Mouse (Mus musculus) cerebellum, adult (tissue): ENCODE measurements around the gene Rapgef2.
A peak's percentile ranks its signal among the peaks of the same experiment; 100 is the strongest.

Experiments used
- ATAC-seq: cut with Nextera tagmentation; 2 replicates; pipeline ENCODE4 v1.9.2; 2017; ENCODE audit warnings: mild to moderate bottlenecking, moderate library complexity, mixed read lengths; ENCODE audit not compliant: insufficient number of reproducible peaks, low FRiP score, low TSS enrichment

Gene Rapgef2

DNA sequence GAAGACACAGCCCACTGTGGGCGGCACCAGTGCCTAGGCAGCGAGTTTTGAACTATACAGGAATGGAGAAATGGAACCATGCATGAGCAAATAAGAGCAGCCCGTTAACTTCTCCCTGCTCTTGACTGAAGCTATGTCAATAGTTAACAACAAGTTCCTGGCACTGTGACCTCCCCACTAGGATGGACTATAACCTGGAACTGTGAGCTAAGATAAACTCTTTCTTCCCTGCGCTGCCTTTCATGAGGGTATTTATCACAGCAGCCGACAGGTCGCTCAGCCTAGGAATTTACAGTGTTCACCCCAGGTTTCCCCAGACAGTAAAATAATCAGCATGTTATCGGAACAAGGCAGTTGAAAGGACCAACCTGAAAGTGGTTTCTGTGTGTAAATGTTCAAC lies 79.8 kb downstream of the Rapgef2 start:
- no peak for ATAC-seq

DNA sequence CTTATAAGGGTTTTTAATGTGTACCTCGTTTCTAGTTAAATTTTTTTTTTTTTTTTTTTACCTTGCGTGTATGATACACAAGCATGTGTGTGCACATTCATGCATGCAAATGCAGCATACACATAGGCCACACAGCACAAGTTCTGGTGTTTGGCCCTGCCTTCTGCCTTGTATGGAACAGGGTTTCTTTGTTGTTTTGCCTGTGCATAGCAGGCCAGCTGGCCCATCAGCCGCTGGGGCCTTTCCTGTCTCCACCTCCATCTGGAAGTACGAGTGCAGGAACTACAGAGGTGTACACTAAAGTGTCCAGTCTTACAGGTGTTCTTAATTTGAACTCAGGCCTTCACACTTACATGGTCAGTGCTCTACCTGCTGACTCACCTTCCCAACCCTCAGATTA lies 80.3 kb downstream of the Rapgef2 start:
- no peak for ATAC-seq

DNA sequence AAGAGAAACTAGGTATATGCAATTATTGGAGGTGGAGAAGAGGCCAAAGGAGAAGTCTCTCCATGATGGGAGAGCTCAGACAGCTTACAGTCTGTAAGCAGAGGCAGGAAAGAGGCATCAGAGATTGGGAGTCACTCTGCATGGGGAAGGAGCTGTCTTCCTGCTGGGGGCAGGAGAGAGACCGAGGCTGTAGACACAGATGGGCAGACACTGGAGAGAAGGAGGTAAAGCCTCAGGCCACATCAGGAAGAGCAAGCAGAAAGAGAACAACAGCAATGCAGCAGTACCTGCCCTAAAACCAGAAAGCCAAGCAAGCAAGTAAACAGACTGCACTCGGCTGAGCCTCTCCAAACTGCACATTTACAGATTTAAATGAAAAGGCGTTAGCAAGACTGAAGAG lies 81.2 kb downstream of the Rapgef2 start:
- ATAC-seq: no peak

DNA sequence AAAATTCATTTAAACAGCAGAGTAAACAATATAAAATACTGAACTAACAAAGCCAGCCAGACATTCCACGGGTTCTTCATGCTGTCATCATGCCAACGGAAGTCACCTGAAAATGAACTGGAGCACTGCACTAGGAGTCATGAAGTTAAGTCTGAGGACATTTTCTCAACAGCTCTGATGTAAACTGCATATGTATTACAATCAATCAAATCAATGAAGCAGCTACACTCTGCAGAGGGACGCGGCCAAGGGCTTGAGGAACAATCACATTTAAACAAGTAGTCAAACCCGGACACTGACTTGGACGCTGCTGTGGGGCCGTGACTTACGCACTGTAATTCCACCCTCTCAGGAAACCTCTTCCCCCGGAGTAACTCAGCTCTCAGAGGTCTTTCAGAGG lies 82.1 kb downstream of the Rapgef2 start:
- ATAC-seq: no peak

DNA sequence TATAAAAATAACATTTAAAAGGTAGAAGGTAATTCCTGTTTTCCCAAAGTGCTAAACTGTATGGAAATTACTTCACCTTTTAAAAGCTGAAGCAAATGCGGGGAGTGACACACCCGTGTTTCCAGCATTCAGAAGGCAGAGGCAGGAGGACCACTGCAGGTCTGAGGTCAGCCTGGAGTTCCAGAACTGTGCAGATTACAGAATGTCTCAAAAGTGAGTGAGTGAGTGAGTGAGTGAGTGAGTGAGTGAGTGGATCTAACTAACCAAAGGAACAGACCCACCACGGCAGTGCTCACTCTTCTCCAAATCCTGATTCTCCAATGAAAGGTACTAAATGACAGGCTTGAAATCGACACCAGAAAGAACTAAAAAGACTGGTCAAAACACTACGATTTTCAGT lies 82.5 kb downstream of the Rapgef2 start:
- no peak for ATAC-seq

DNA sequence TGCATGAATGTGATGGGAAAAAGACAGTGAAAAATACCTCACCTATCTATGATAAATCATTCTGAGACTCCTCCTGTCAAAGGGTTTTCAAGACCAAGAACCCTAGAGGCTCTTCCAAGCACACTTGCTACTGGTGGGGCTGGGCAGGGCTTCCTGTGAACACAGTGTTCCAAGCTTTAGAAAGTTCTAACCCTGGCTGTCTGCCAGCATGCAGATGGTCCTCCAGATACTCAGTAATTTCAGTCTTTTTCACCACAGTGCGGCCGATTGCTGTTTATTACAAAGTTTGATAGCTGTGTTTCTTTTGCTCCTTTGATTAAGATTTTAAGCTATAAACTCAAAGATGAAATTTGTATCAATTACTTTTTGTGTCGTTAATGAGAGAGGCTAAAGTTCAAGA lies 83.1 kb downstream of the Rapgef2 start:
- no peak for ATAC-seq

DNA sequence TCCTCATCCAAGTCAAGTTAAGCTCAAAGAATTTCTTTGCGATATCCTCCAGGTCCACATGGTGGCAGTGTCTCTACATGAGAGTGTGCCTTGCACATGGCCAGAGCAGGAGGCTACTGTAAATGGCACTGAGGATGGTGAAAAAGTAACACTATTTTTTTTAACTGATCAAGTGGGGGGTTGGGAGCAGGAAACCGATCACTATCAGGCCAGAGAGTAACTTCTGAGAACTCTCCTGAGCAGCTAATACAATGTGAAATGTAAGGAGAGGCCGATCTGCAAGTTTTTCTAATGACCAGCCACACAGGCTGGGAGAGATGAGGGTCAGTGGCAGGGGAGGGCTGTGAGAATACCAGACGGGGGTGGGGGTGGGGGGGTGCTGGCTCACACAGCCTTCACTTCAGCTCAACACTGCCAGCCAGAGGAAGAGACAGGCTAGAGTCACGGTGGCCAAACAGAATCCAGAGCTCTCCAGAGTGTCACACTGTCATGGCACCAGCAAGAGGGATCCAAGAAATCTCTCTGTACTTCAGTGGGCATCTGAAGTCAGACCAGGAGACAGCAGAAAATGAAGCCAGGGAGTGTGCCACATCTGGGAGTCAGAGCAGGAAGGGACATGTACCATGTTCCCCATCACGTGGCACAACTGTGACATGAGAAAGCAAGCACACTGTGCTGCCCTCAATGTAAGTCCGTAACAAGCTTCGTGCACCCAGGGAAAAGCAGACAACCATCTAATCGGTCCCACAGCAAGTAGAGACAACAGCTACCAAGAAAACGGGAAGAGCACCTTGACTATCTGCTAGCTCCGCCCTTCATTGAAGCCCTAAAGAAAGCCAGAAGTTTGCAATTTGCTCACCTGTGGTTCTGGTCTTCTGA lies 83.8 kb downstream of the Rapgef2 start:
- peak; percentile 57 for ATAC-seq

DNA sequence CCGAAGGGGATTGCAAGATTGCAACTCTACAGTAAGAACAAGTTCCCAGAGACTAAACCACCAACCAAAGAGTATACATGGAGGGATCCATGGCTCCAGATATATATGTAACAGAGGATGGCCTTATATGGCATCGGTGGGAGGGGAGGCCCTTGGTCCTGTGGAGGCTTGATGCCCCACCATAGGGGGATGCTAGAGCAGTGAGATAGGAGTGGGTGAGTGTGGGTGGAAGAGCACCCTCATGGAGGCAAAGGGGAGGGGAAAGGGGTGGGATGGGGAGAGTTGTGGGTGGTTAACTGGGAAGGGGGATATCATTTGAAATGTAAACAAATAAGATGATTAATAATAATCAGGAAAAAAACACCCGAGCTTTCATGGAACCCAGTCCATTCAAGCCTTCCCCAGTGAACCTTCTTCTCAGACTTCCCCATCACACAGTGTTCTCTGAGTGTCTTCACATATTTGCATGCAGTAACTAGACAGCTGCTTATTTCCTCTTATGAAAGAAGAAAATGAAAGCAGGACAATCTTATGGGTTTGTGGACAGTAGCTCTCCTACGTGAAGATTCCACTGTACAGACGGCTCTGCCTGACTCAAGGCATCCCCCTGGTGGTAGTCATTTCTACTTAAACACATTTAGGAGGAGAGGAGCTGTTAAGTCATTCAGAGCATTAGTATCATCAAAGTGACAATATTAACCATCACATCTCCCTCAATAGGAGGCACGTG lies 89.4 kb downstream of the Rapgef2 start:
- ATAC-seq: peak; percentile 56

DNA sequence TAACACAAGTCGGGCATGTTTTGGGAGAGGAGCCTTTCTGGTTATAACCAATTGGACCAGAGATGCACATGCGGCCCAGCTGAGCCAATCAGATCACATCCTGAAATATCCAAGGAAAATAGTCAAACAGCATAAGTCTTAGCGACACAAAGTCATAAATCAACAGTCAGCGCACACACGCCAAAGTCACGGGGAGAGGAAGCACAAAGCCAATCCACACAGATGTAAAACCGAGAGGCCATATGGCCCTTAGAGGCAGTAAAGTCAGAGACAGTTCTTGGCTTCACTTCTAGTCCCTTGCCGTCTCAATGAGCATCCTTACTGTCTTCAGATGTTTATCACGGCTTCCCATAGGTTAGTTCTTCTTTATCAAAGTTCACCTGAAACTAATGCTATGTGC lies 91.0 kb downstream of the Rapgef2 start:
- ATAC-seq: no peak

DNA sequence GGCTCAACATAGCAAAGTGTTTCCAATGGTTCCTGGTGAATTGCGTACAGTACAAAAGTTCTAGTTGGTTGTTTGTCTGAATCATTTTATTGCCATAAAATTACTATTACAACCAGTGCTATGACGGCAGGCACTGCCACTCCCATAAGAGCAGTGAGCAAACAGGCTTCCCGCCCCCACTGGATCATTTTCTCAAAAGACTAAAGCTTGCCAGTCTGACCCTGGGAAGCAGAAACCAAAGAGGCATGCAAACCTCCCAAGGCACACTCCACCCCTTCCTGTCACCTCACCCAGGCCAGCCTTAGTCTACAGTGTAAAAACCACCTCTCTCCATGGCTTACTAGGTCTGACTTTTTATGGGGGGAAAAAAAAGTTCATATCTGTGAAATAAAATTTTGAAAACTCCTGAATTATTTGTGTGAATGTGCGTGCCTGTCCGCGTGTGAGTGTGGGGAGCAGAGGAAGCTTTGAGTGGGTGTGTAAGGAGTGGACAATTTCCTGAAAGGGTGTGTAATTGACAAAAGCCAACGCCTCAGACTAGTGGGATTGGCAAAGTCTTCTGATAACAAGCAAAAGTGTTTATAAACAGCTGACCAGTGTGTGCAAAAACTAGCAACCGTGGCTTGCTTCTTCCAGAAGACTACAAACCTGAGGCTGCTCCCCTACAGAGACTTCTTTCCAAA lies 92.1 kb downstream of the Rapgef2 start:
- ATAC-seq: no peak

DNA sequence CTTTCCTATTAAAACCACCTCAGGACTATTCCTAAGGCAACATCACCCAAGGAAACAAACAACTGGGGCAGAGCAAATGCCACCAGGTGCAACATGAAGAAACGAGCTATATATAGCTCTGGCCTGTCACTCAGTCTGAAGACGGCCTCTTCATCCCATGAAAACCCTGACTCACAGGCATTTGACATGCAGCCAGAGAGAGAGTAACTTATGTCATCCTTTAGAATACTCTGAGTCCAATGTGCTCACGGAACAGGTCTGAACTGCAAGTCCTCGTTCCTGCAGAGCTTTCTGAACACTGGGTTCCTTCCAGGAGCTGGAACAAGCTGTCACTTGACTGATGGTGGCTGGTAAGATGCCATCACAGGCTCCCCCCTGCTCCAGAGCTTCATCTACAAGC lies 93.3 kb downstream of the Rapgef2 start:
- ATAC-seq: peak; percentile 82

DNA sequence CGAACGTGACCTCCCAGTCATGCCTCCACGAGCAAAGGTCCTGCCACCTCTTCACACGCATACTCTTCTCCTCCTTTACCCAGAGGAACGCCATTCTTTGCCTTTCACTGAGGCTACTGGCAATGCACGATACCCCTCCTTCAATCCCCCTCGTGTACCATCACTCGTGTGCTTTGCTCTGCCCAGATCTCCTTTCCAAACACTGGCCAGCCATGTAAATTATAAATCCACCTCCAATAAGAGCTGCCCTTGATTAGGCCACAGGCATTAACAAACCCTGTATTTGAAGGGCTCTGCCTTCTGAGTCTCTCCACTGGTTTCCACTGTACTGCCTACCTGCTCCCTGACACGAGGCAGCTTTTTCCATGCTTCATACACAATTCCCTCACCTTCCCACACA lies 94.3 kb downstream of the Rapgef2 start:
- ATAC-seq: no peak

DNA sequence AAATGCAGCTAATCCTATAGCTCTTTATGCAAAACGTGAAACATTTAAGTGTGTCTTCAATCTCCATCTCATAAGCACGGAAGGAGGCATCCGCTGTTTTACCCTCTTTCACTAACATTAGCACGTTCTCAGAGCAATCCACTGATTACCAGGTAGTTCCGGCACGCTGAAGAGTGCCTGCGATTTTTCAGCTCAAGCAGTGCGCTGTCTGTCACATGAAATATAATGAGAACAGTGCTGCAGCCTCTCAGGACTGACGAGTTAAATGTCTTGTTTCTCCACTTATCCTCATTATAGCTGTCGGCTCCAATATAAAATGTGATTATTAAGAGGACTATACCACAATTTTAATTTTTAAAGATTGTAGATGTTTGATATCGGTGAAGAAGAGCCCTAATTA lies 94.8 kb downstream of the Rapgef2 start:
- ATAC-seq: no peak

DNA sequence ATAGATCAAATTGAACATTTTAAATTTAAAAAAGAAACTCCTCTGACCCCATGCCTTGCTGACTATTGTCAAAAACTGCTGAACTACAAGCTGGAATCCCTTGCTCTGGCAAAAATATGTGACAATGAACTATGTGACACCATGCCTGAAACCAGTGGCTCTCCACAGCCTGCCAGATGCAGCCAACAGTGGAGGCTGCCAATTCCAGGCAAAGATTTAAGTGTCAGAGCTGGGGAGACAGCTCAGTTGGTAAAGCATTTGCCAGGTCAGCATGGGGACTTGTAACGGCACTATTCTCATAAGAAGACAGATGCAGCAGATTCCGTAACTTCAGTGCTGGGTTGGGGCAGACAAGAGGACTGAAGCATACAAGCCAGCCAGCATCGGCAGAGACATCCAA lies 95.9 kb downstream of the Rapgef2 start:
- no peak for ATAC-seq

DNA sequence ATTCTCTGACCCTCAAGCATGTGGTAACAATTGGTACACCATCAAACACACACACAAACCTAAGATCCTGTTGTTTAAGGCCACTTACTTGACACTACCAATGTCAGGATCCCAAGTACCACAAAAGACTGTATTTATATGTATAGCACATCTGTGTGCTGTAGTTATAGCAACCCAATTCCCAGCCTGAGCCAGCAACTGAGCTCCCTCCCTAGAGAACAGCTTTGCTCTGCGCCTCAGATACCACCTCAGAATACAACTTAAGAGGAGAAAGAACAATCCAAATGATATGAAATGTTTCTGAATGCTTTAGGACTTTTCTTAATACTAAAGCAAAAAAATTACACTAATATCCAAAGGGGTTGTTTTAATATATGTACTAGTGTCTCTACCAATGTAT lies 98.4 kb downstream of the Rapgef2 start:
- no peak for ATAC-seq

DNA sequence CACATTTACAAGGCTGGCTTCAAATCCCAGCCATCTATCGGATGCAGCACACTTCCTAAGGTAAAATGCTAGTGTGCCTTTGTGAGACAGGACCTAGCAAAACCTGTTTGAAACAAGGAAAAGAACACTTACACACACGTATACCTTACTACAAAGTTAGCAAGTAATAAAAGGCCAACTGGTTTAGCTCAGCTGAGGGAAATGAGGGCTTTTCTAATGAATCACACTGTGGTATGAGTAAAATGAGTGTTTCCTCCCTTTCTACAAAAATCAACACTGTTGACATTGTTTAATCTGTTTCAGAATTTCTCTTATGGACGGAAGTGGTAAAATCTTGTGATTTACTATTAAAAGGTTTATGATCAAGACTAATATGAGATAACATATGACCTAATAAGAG lies 104.0 kb downstream of the Rapgef2 start:
- ATAC-seq: no peak

DNA sequence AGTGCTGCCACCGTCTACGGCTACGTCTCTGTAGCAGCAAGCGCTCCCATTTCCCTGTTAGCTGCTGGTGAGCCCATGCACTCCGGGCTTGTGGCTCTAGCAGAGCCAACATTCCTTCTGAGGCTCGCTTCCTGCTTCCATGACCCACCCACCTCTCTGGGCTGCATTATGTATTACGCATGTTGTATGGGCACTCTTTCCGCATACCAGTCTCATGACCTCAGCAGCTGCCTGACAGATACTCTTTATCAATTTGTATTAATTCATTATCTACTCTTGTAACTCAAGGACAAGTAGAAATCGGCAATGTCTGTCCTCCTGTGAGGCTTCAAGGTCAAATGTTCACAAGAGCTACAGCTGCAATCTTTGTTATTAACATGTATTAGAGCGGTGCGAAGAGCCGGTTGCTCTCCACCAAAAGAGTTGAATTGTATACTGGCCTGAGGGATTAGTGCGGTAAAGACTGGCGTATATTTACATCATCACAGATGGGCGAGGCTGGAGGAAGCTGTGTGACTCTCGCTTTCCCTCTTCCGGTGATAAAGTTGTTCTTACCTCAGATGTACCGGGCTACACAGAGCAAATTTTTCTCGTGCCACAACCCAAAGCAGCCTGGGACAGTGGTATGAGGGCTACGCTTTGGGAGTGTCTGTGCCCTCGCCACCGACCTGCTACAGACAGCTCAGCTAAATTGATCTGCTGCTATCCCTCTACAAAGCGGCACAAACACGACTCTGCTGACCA lies 104.9 kb downstream of the Rapgef2 start:
- ATAC-seq: no peak

DNA sequence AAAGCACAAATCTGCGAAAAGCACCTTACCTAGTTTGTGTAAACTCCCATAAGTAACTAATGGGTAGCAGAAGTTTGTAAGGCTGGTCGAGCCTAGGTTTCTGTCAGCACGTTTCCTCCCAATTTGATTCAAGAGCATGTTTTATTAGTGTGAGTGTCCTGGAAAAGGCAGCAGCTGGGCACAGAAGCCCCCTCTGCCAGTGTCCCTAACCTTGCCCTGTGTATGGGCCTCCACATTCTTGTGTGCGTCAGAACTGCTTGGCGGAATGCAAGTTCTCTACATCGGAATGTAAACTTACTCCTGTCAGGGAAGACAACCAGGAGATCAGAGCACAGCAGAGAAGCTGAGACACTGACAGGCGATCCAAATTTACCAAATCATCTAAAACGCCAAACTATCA lies 106.2 kb downstream of the Rapgef2 start:
- ATAC-seq: no peak

DNA sequence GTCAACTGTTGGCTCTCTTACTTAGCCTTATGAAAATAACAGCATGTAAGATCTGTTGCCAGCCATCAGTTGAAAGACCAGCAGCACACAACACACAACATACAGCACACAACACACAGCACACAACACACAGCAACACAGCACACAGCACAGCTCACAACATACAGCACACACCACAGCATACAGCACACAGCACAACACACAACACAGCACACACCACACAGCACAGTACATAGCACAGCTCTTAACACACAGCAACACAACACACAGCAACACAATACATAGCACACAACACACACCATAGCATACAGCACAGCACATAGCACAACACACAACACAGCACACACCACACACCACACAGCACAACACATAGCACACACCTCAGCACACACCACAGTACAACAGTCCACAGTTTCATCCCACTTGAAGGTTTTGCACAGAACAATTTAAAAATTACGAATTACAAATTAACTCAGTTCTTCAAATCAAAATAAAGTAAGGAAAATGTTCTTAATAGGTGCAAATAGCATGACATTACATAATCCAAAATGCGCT lies 106.7 kb downstream of the Rapgef2 start:
- ATAC-seq: no peak

DNA sequence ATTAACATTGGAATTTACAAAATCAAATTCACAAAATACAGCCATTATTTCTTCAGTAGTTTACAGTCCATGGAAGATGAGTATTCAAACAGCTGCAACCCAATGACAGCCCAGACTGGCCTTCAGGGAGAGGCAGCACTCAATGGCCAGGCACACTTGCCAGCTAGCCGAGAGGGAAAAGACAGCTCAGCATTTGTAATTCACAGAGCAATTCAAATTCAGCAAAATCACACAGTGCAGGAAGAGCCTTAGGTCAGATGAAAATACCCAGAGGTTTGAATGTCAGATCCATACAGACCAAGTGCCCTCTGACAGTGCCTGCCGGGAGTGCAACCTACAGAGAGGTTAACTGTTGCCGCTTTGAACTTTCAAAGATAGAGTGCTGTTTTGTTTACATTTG lies 107.6 kb downstream of the Rapgef2 start:
- no peak for ATAC-seq
